Mouse (Mus musculus) thymus, postnatal 36 days (tissue): ENCODE measurements around the gene Asb4.

ENCODE experiments used
- DNase-seq, 2 experiments: peaks; one replicate each; pipeline ENCODE4 v3.0.0; 2022; ENCODE audit warnings: mixed read lengths in 2 of 2

The Asb4 gene

DNA sequence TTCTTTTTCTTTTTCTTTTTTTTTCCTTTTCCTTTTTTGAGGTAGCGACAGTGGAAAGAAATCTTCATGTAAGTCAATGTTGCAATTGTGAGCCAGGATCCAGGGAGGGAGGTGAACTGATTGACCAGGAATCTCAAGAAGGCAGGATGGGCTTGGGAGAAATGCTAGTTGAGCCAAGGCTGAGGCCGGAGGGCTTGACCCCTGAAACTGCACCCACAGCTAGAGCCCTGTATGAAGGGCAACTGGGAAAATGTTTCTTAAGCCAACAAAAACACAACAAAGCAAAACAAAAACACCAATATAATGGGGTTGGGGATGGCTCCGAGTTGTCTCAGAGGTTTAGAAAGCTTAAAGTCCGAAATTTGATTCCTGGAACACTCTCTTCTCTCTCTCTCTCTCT lies 65.2 kb downstream of the Asb4 start:
- DNase-seq: no peak

- DNase-seq: no peak
Measured at GRCm38 (mm10) chr6:5449878-5450277, 66.7 kb downstream of the Asb4 start.

GRCm38 (mm10) chr6:5455836-5456235 lies 72.7 kb downstream of the Asb4 start:
- no peak for DNase-seq

- DNase-seq: no peak
Measured at GRCm38 (mm10) chr6:5470480-5471318, 87.5 kb downstream of the Asb4 start.

- no peak for DNase-seq
Measured at GRCm38 (mm10) chr6:5472692-5473091, 89.5 kb downstream of the Asb4 start.

DNA sequence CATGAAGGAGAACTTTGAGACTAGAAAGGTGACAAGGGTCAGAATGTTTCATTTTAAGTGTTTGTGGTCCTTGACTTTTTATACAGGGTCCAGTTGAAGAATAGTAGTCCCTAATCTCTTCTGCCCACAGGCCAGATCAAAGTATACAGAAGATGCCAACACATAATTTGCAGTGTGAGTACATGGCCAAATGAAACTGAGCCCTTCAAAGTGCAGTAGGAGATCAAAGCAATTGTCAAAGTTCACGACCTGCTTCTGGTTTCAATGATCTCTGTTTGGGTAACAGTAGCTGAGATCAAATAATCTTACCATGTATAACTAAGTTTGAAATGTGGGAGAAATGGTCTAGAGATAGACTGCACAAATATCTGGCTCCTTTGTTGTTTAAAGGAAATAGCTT lies 90.8 kb downstream of the Asb4 start:
- DNase-seq: no peak

- no peak for DNase-seq
Measured at GRCm38 (mm10) chr6:5481066-5481465, 97.9 kb downstream of the Asb4 start.

- DNase-seq: no peak
Measured at GRCm38 (mm10) chr6:5482270-5482783, 99.1 kb downstream of the Asb4 start.
